Mouse (Mus musculus) ES-E14 (cell line): Measurements from ENCODE around the gene Pwp2. TPM values are rescaled to one million over a fixed set of nuclear protein-coding genes. Genes with fewer than 3 reads are reported as not detected.

ENCODE experiments used
- total RNA-seq: library from RNA; depleted of rRNA; stranded (reverse); fragments of 300-350 nt; gene quantifications from 2 replicates; pipeline ENCODE4 v1.2.3, GENCODE M21; 2012; rRNA removed

Pwp2 gene
- total RNA-seq, 1 experiment, result 60.9 TPM

Other genes starting within 250 kb of the Pwp2 start
- 0.54 and 0.63 TPM in 2 replicates for gene Trpm2, start 214.6 kb downstream of the Pwp2 start, total RNA-seq
- 7.1 and 8.4 TPM in 2 replicates for gene 1810043G02Rik, start 206.6 kb downstream of the Pwp2 start, total RNA-seq
- gene Pfkl, start 175.1 kb downstream of the Pwp2 start, total RNA-seq, result 138 and 230 TPM in 2 replicates
- gene Dnmt3l, start 143.2 kb downstream of the Pwp2 start, total RNA-seq, result 328 and 388 TPM in 2 replicates
- gene Aire, start 141.5 kb downstream of the Pwp2 start, total RNA-seq, result 68.3 and 88.3 TPM in 2 replicates
- gene Icosl, start 115.8 kb downstream of the Pwp2 start, total RNA-seq, result 30.5 and 31.7 TPM in 2 replicates
- gene D10Jhu81e, start 15.4 kb downstream of the Pwp2 start, total RNA-seq, result 31.6 and 40.2 TPM in 2 replicates
- gene Trappc10, start 59.5 kb upstream of the Pwp2 start, total RNA-seq, result 26.1 and 27.9 TPM in 2 replicates
- gene Agpat3, start 167.3 kb upstream of the Pwp2 start, total RNA-seq, result 52.0 and 54.0 TPM in 2 replicates
- 161 and 182 TPM in 2 replicates for gene Rrp1, start 227.9 kb upstream of the Pwp2 start, total RNA-seq
- gene Cstb, start 240.5 kb upstream of the Pwp2 start, total RNA-seq, result 110 and 150 TPM in 2 replicates